Mouse (Mus musculus) liver, postnatal 0 days (tissue): ENCODE measurements around the gene Mef2a.

ENCODE experiments used
- CTCF ChIP-seq: sonication (generic); IDR thresholded peaks from 2 replicates; pipeline ENCODE4 v1.5.1; 2016; ENCODE audit warnings: antibody characterized with exemption, low read depth
- EP300 ChIP-seq: IDR thresholded peaks from 2 replicates; pipeline ENCODE4 v1.6.1; 2016; ENCODE audit warnings: antibody characterized with exemption, low read depth, mild to moderate bottlenecking

DNA sequence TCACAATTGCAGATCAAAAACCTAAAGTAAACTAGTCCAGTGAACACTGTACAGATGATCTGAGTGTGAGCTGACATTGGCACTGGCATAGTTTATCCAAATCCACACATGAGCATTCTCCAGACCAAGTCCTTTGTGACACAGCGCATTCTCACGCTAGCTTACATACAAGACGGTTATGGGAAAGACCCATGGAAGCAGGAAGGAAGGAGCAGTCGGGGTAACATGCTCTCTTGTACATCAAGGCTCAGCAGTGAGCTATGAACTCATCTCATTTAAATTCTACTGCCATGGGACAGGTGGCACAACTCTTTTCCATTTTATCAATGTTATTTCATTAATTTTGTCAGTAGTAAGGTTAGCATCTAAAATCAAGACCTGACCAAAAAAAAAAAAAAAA lies 3.0 kb downstream of the Mef2a start:
- TF ChIP-seq CTCF (no peak), EP300 (no peak)
